Mouse (Mus musculus) intestine, postnatal 0 days (tissue): ENCODE data around the gene Iapp. TPM values are rescaled to one million over a fixed set of nuclear protein-coding genes. Genes with fewer than 3 reads are reported as not detected.

Experiments used
- ATAC-seq: fragments of 200-750 bp; cut with Nextera tagmentation; 2 replicates; pipeline ENCODE4 v1.8.0; 2017; ENCODE audit warnings: mild to moderate bottlenecking, moderate TSS enrichment, moderate library complexity
- H3K27ac ChIP-seq: fragments of 300-500 bp; sonication (generic); 2 replicates; pipeline ENCODE4 v1.5.1; 2014; ENCODE audit warnings: mild to moderate bottlenecking, low read depth, low read length, moderate library complexity
- H3K27me3 ChIP-seq: fragments of 300-500 bp; sonication (generic); replicated peaks from 2 replicates; pipeline ENCODE4 v1.6.1; 2014; ENCODE audit warnings: low read length, mixed read lengths; ENCODE audit not compliant: control insufficient read depth, insufficient read depth
- H3K36me3 ChIP-seq: fragments of 300-500 bp; sonication (generic); 2 replicates; pipeline ENCODE4 v1.6.1; 2014; ENCODE audit warnings: mild to moderate bottlenecking, moderate library complexity; ENCODE audit not compliant: control insufficient read depth, insufficient read depth
- H3K4me1 ChIP-seq: fragments of 300-500 bp; sonication (generic); replicated peaks from 2 replicates; pipeline ENCODE4 v1.6.1; 2014; ENCODE audit warnings: antibody characterized with exemption, low read length, mixed read lengths; ENCODE audit not compliant: control insufficient read depth, insufficient read depth
- H3K4me2 ChIP-seq: fragments of 300-500 bp; sonication (generic); replicated peaks from 2 replicates; pipeline ENCODE4 v1.6.1; 2014; ENCODE audit warnings: low read depth, mild to moderate bottlenecking, moderate library complexity
- H3K4me3 ChIP-seq: fragments of 300-500 bp; sonication (generic); 2 replicates; pipeline ENCODE4 v1.5.1; 2014; ENCODE audit warnings: low read depth, low read length
- H3K9ac ChIP-seq: fragments of 300-500 bp; sonication (generic); 2 replicates; pipeline ENCODE4 v1.6.1; 2014; ENCODE audit warnings: mild to moderate bottlenecking, low read depth, low read length
- H3K9me3 ChIP-seq: fragments of 300-500 bp; sonication (generic); 2 replicates; pipeline ENCODE4 v1.6.1; 2016; ENCODE audit warnings: mixed run types; ENCODE audit not compliant: control insufficient read depth
- CTCF ChIP-seq: sonication (generic); IDR thresholded peaks from 2 replicates; pipeline ENCODE4 v1.5.1; 2016; ENCODE audit warnings: low read depth, mild to moderate bottlenecking, control low read depth, antibody characterized with exemption, moderate library complexity
- WGBS: fragments of 180-500 bp; shearing (Covaris S2); extraction: QIAGEN DNeasy Blood & Tissue Kit; methylation state at CpG from one replicate; pipeline ENCODE4 v1.1.7; 2014; 5-methylcytosine and 5-hydroxymethylcytosine counted together
- polyA plus RNA-seq: library from polyadenylated mRNA; unstranded; fragments of >200 nt; fragmentation: Nextera tagmentation; extraction: Ambion mirVana; gene quantifications from 2 replicates; pipeline ENCODE4 v1.2.1, GENCODE M21; 2015

The Iapp gene
- polyA plus RNA-seq, 1 experiment from 2014 or later: 7.0 TPM

- no peaks in the 10 kb centered on the region for H3K4me1 ChIP-seq
- no peaks in the 10 kb centered on the region for H3K9me3 ChIP-seq
- no peaks in the 10 kb centered on the region for H3K36me3 ChIP-seq
- no peak overlapping the region for H3K4me2 ChIP-seq
- ATAC-seq: no peak
- TF ChIP-seq CTCF: no peak
- no peaks in the 10 kb centered on the region for H3K27me3 ChIP-seq
- H3K27ac ChIP-seq: no peak overlapping the region
- H3K9ac ChIP-seq: no peak overlapping the region
- H3K4me3 ChIP-seq: no peak overlapping the region
Measured at GRCm38 (mm10) chr6:142317106-142317505, 18.9 kb downstream of the Iapp start.

DNA sequence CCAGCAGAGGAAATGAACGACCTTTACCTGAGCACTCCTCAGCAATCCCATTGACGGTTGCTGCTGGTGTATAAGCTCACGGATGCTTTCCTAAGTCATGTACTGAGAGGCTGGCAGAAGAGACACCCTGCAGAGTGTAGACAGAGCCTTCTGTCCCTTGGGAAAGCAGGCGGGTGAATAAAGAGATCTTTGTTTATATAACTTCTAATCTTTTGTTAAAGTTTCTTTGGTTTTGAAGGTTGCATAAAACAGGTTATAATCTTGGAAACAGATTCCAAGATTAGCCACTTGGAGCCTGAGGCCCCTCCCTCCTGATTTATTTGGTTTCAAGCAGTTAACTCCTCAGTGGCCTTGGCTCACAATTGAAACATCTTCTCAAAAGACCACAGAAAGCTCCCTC, 24.7 kb downstream of the Iapp start, which contains the start of gene Slco1a5:
Slco1a5 (minus strand) TSS at position 101 of the 400 bp plus-strand sequence.
- Histone ChIP-seq H3K4me2 (no peak within 1 kb of the TSS), H3K4me3 (no peak within 1 kb of the TSS), H3K27ac (no peak within 1 kb of the TSS), H3K27me3 (no peaks in the 10 kb centered on the region), H3K36me3 (no peaks in the 10 kb centered on the region), H3K4me1 (no peaks in the 10 kb centered on the region), H3K9ac (no peak within 1 kb of the TSS), H3K9me3 (no peaks in the 10 kb centered on the region)
- ATAC-seq: no peak
- TF ChIP-seq CTCF: no peak
- 20% methylated on average over 4 of the region's 4 CpGs for WGBS

- H3K36me3 ChIP-seq: no peaks in the 10 kb centered on the region
- 81% methylated on average over 3 of the region's 3 CpGs for WGBS
- no peaks in the 10 kb centered on the region for H3K9me3 ChIP-seq
- H3K27me3 ChIP-seq: no peaks in the 10 kb centered on the region
- no peak overlapping the region for H3K4me2 ChIP-seq
- no peak overlapping the region for H3K4me3 ChIP-seq
- H3K27ac ChIP-seq: no peak overlapping the region
- H3K9ac ChIP-seq: no peak overlapping the region
- TF ChIP-seq CTCF: peak; percentile 23
- no peak for ATAC-seq
- no peaks in the 10 kb centered on the region for H3K4me1 ChIP-seq
Measured at GRCm38 (mm10) chr6:142326598-142326997, 28.4 kb downstream of the Iapp start.

GRCm38 (mm10) chr6:142329201-142329600, 31.0 kb downstream of the Iapp start:
- no peaks in the 10 kb centered on the region for H3K4me1 ChIP-seq
- no peaks in the 10 kb centered on the region for H3K27me3 ChIP-seq
- no peak for ATAC-seq
- no peak overlapping the region for H3K4me2 ChIP-seq
- TF ChIP-seq CTCF: no peak
- H3K36me3 ChIP-seq: no peaks in the 10 kb centered on the region
- no peak overlapping the region for H3K27ac ChIP-seq
- 53% methylated on average over 1 of the region's 1 CpGs for WGBS
- H3K4me3 ChIP-seq: no peak overlapping the region
- H3K9me3 ChIP-seq: no peaks in the 10 kb centered on the region
- no peak overlapping the region for H3K9ac ChIP-seq

- Histone ChIP-seq H3K9ac (no peak overlapping the region), H3K27ac (no peak overlapping the region), H3K27me3 (no peaks in the 10 kb centered on the region), H3K4me2 (no peak overlapping the region), H3K4me1 (no peaks in the 10 kb centered on the region), H3K36me3 (no peaks in the 10 kb centered on the region), H3K4me3 (no peak overlapping the region), H3K9me3 (no peaks in the 10 kb centered on the region)
- TF ChIP-seq CTCF: no peak
- 67% methylated on average over 2 of the region's 2 CpGs for WGBS
- no peak for ATAC-seq
Measured at GRCm38 (mm10) chr6:142338961-142339360, 40.7 kb downstream of the Iapp start.

- no peak for ATAC-seq
Measured at GRCm38 (mm10) chr6:142339576-142339975, 41.4 kb downstream of the Iapp start.

GRCm38 (mm10) chr6:142343561-142343960, 45.3 kb downstream of the Iapp start:
- ATAC-seq: no peak
- peak; percentile 75 for TF ChIP-seq CTCF
- no peak overlapping the region for H3K27ac ChIP-seq
- no peaks in the 10 kb centered on the region for H3K9me3 ChIP-seq
- H3K9ac ChIP-seq: no peak overlapping the region
- H3K4me1 ChIP-seq: no peaks in the 10 kb centered on the region
- WGBS: 59% methylated on average over 2 of the region's 2 CpGs
- no peak overlapping the region for H3K4me3 ChIP-seq
- H3K36me3 ChIP-seq: peaks cover 2% of the 10 kb centered on the region; the same call in 1 of the 2 replicates
- H3K27me3 ChIP-seq: no peaks in the 10 kb centered on the region
- H3K4me2 ChIP-seq: no peak overlapping the region

More at GRCm38 (mm10) chr6:142339576-142339975, 41.4 kb downstream of the Iapp start:
- 38% methylated on average over 2 of the region's 2 CpGs for WGBS
- no peak for TF ChIP-seq CTCF
- no peak overlapping the region for H3K4me3 ChIP-seq
- H3K36me3 ChIP-seq: no peaks in the 10 kb centered on the region
- H3K9me3 ChIP-seq: no peaks in the 10 kb centered on the region
- H3K27ac ChIP-seq: no peak overlapping the region
- H3K9ac ChIP-seq: no peak overlapping the region
- H3K27me3 ChIP-seq: no peaks in the 10 kb centered on the region
- H3K4me1 ChIP-seq: no peaks in the 10 kb centered on the region
- no peak overlapping the region for H3K4me2 ChIP-seq
